Mouse (Mus musculus): ENCODE results near the gene Gm10486.
"Not testable (repeated sequence)": the region's sequence is repeated elsewhere in the genome, so short reads cannot be mapped to it uniquely, and the experiment has no call there.

Gene Gm10486

GRCm38 (mm10) chrX:35067084-35067483 is at the start of gene Gm10486:
Gene Gm10486, plus strand, starts transcription at chrX:35067384.
- not testable (repeated sequence) for DNase-seq (ENCODE audit: low spot score in 2 of 2)
